Mouse (Mus musculus): Measurements from ENCODE around the gene Retnla. TPM values are rescaled to one million over a fixed set of nuclear protein-coding genes. Genes with fewer than 3 reads are reported as not detected.

Gene Retnla
- 1 to 10 TPM; 2.1 to 3.0 TPM for total RNA-seq (2021)
- polyA plus RNA-seq (2012; rRNA removed) = 52.0 and 56.1 TPM in 2 replicates
- long read RNA-seq, partial matches to known transcripts = 1 of 2 reads
- long read RNA-seq, other reads (novel, unspliced or antisense) = 0 of 2 reads

GRCm38 (mm10) chr16:48842266-48842665 is at the start of gene Retnla:
TSS of gene Retnla (plus strand) at chr16:48842551.
- intact Hi-C loops (cut with DNase I) = no loop called here
- WGBS = 71% methylated on average over 3 of the region's 3 CpGs
- H3K79me2 ChIP-seq (replicated peaks; ENCODE audit: control insufficient read depth, insufficient read depth, low read length) = no peaks in the 10 kb centered on the region
- no peak within 1 kb of the TSS for H3K9ac ChIP-seq (ENCODE audit: low read depth, low read length)
- H3K36me3 ChIP-seq (ENCODE audit: control insufficient read depth, insufficient read depth, low read length) = no peaks in the 10 kb centered on the region
- TF ChIP-seq EP300 (IDR thresholded peaks at IDR 0.05; ENCODE audit: insufficient read depth, low read depth, low read length) (no peak), CTCF (IDR thresholded peaks at IDR 0.05) (no peak), POLR2A (IDR thresholded peaks at IDR 0.05; ENCODE audit: insufficient read depth, low read depth, low read length) (no peak)
- H3K4me1 ChIP-seq (ENCODE audit: control insufficient read depth, insufficient read depth, low read length) = no peaks in the 10 kb centered on the region
- H3K27me3 ChIP-seq (ENCODE audit: control insufficient read depth, insufficient read depth, low read length) = no peaks in the 10 kb centered on the region
- DNase-seq = no peak
- H3K27ac ChIP-seq = no peak within 1 kb of the TSS
- no peak within 1 kb of the TSS for H3K4me3 ChIP-seq

GRCm38 (mm10) chr16:48798285-48798684 is 44.1 kb upstream of the Retnla start:
- intact Hi-C loops (cut with DNase I) = no loop called here
- no peaks in the 10 kb centered on the region for H3K36me3 ChIP-seq (ENCODE audit: control insufficient read depth, insufficient read depth, low read length)
- no peak for DNase-seq
- no peaks in the 10 kb centered on the region for H3K4me1 ChIP-seq (ENCODE audit: control insufficient read depth, insufficient read depth, low read length)
- H3K27ac ChIP-seq = no peak overlapping the region
- H3K79me2 ChIP-seq (replicated peaks; ENCODE audit: control insufficient read depth, insufficient read depth, low read length) = no peaks in the 10 kb centered on the region
- 26% methylated on average over 3 of the region's 3 CpGs for WGBS
- TF ChIP-seq EP300 (IDR thresholded peaks at IDR 0.05; ENCODE audit: insufficient read depth, low read depth, low read length) = no peak
- no peak for TF ChIP-seq CTCF (IDR thresholded peaks at IDR 0.05)
- no peak for TF ChIP-seq POLR2A (IDR thresholded peaks at IDR 0.05; ENCODE audit: insufficient read depth, low read depth, low read length)
- H3K9ac ChIP-seq (ENCODE audit: low read depth, low read length) = no peak overlapping the region
- peaks cover 1% of the 10 kb centered on the region; the same call in 1 of the 2 replicates for H3K27me3 ChIP-seq (ENCODE audit: control insufficient read depth, insufficient read depth, low read length)
- H3K4me3 ChIP-seq = no peak overlapping the region

GRCm38 (mm10) chr16:48799470-48799869 is 42.9 kb upstream of the Retnla start:
- no peaks in the 10 kb centered on the region for H3K79me2 ChIP-seq (replicated peaks; ENCODE audit: control insufficient read depth, insufficient read depth, low read length)
- intact Hi-C loops (cut with DNase I) = no loop called here
- H3K27me3 ChIP-seq (ENCODE audit: control insufficient read depth, insufficient read depth, low read length) = peaks cover 1% of the 10 kb centered on the region; the same call in 1 of the 2 replicates
- H3K27ac ChIP-seq = no peak overlapping the region
- no peaks in the 10 kb centered on the region for H3K36me3 ChIP-seq (ENCODE audit: control insufficient read depth, insufficient read depth, low read length)
- WGBS = 71% methylated on average over 3 of the region's 3 CpGs
- no peaks in the 10 kb centered on the region for H3K4me1 ChIP-seq (ENCODE audit: control insufficient read depth, insufficient read depth, low read length)
- TF ChIP-seq CTCF (IDR thresholded peaks at IDR 0.05) (no peak), EP300 (IDR thresholded peaks at IDR 0.05; ENCODE audit: insufficient read depth, low read depth, low read length) (no peak), POLR2A (IDR thresholded peaks at IDR 0.05; ENCODE audit: insufficient read depth, low read depth, low read length) (no peak)
- no peak for DNase-seq
- no peak overlapping the region for H3K4me3 ChIP-seq
- no peak overlapping the region for H3K9ac ChIP-seq (ENCODE audit: low read depth, low read length)

- no peaks in the 10 kb centered on the region for H3K4me1 ChIP-seq (ENCODE audit: control insufficient read depth, insufficient read depth, low read length)
- TF ChIP-seq CTCF (IDR thresholded peaks at IDR 0.05) = no peak
- no peak overlapping the region for H3K27ac ChIP-seq
- 81% methylated on average over 2 of the region's 2 CpGs for WGBS
- no peak overlapping the region for H3K4me3 ChIP-seq
- H3K27me3 ChIP-seq (ENCODE audit: control insufficient read depth, insufficient read depth, low read length) = peaks cover 1% of the 10 kb centered on the region; the same call in 1 of the 2 replicates
- H3K79me2 ChIP-seq (replicated peaks; ENCODE audit: control insufficient read depth, insufficient read depth, low read length) = no peaks in the 10 kb centered on the region
- no peak overlapping the region for H3K9ac ChIP-seq (ENCODE audit: low read depth, low read length)
- intact Hi-C loops (cut with DNase I) = no loop called here
- no peaks in the 10 kb centered on the region for H3K36me3 ChIP-seq (ENCODE audit: control insufficient read depth, insufficient read depth, low read length)
- DNase-seq = no peak
These were observed 41.4 kb upstream of the Retnla start for GRCm38 (mm10) chr16:48800906-48801305.

- Histone ChIP-seq H3K4me3 (no peak overlapping the region), H3K36me3 (ENCODE audit: control insufficient read depth, insufficient read depth, low read length) (no peaks in the 10 kb centered on the region), H3K79me2 (replicated peaks; ENCODE audit: control insufficient read depth, insufficient read depth, low read length) (no peaks in the 10 kb centered on the region), H3K27ac (no peak overlapping the region), H3K4me1 (ENCODE audit: control insufficient read depth, insufficient read depth, low read length) (no peaks in the 10 kb centered on the region), H3K9ac (ENCODE audit: low read depth, low read length) (no peak overlapping the region), H3K27me3 (ENCODE audit: control insufficient read depth, insufficient read depth, low read length) (no peaks in the 10 kb centered on the region)
- intact Hi-C loops (cut with DNase I) = no loop called here
- 88% methylated on average over 1 of the region's 1 CpGs for WGBS
- TF ChIP-seq POLR2A (IDR thresholded peaks at IDR 0.05; ENCODE audit: insufficient read depth, low read depth, low read length) (no peak), CTCF (IDR thresholded peaks at IDR 0.05) (no peak), EP300 (IDR thresholded peaks at IDR 0.05; ENCODE audit: insufficient read depth, low read depth, low read length) (no peak)
- no peak for DNase-seq
These were observed 36.9 kb upstream of the Retnla start for GRCm38 (mm10) chr16:48805412-48805811.

- intact Hi-C loops (cut with DNase I) = no loop called here
- 71% methylated on average over 1 of the region's 1 CpGs for WGBS
- Histone ChIP-seq H3K36me3 (ENCODE audit: control insufficient read depth, insufficient read depth, low read length) (no peaks in the 10 kb centered on the region), H3K9ac (ENCODE audit: low read depth, low read length) (no peak overlapping the region), H3K79me2 (replicated peaks; ENCODE audit: control insufficient read depth, insufficient read depth, low read length) (no peaks in the 10 kb centered on the region), H3K4me1 (ENCODE audit: control insufficient read depth, insufficient read depth, low read length) (no peaks in the 10 kb centered on the region), H3K27ac (no peak overlapping the region), H3K4me3 (no peak overlapping the region), H3K27me3 (ENCODE audit: control insufficient read depth, insufficient read depth, low read length) (no peaks in the 10 kb centered on the region)
- TF ChIP-seq EP300 (IDR thresholded peaks at IDR 0.05; ENCODE audit: insufficient read depth, low read depth, low read length) (no peak), POLR2A (IDR thresholded peaks at IDR 0.05; ENCODE audit: insufficient read depth, low read depth, low read length) (no peak), CTCF (IDR thresholded peaks at IDR 0.05) (no peak)
- no peak for DNase-seq
These were observed 35.8 kb upstream of the Retnla start for GRCm38 (mm10) chr16:48806521-48806920.
